Mouse (Mus musculus) monocyte, adult 5-6 weeks (primary cell): ENCODE measurements around the gene Rnf34. TPM values are rescaled to one million over a fixed set of nuclear protein-coding genes. Genes with fewer than 3 reads are reported as not detected.

Experiments
- ATAC-seq: fragments of 153-309, 156-312 bp; replicated peaks from 2 replicates; pipeline ENCODE4 v1.8.0; 2017; ENCODE audit warnings: mild to moderate bottlenecking; ENCODE audit not compliant: low TSS enrichment, insufficient number of reproducible peaks, severe bottlenecking, poor library complexity, low FRiP score
- total RNA-seq: library from RNA; stranded (forward); fragments of 200-1000, 200-491, 200-594 nt; gene quantifications from 3 replicates; pipeline ENCODE4 v1.2.3, GENCODE M21; 2017

The Rnf34 gene
- total RNA-seq, 1 experiment from 2014 or later, result 23.9 TPM

DNA sequence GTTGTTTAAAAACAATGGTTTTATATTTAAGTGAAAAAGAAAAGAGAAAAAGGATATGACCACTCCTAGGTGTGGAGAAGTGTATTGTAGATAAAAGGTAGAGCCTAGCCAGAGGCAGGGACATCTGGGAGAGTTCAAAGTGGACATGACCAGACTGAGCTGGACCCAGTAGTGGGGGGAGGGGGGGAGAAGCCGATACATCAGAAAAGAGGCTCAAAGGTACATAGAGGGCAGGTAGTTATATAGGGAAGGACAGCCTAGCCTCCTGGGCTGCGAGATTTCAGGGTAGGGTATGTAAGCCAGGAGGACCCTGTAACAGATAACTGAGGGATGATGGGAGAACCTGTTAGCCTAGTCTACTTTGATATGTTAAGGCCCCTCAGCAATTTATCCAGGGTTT lies 2.8 kb downstream of the Rnf34 start:
- no peak for ATAC-seq

GRCm38 (mm10) chr5:122855858-122856257 lies 6.0 kb downstream of the Rnf34 start:
- ATAC-seq, result no peak

DNA sequence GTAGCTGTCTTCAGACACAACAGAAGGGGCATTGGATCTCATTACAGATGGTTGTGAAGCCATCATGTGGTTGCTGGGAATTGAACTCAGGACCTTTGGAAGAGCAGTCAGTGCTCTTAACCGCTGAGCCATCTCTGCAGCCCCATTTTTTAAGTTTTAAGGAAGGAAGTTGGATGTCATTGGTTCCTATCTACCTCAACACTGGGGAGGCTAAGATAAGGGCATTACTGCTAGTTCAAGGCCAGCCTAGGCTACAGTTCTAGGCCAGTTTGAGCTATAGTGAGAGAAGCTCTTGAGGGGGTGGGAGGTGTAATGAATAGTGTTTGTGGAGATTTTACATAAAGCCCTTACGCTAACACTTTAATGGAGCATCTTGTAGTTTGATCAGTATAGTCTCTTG lies 13.2 kb downstream of the Rnf34 start:
- ATAC-seq, result no peak

DNA sequence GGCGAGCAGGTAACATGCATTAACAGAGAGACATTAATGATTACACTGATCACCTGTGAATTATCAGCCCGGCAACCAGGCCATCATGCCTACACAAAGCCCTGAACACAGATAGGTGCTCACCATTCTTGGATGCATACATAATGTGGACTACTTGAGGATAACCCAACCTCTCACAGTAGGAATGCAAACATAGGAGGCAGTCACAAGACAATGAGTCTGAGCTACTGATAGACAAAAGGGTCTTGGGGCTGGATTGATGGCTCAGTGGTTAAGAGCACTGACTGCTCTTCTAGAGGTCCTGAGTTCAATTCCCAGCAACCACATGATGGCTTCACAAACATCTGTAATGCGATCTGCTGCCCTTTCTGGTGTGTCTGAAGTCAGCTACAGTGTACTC lies 22.8 kb downstream of the Rnf34 start:
- ATAC-seq, result no peak

DNA sequence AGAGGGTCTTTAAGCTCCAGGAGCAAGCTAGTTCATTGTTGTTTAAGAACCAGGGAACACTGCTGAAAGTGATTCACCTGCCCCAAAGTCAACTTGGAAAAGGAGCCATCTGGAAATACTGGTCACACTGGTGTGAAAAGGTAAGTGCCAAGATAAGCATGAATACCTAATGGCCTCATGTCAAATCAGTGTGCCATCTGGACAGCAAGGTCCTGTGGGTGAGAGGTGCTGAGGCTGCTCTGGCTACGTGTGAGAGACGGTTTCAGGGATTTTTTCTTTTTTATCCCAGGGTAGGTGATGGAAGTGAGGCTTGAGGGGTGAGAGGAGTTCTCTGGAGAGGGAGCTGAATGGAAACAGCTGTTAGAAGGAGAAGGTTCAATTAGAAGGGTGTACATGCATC lies 23.7 kb downstream of the Rnf34 start:
- ATAC-seq, result no peak

- no peak for ATAC-seq
These were observed 24.5 kb downstream of the Rnf34 start for GRCm38 (mm10) chr5:122874359-122874758.

DNA sequence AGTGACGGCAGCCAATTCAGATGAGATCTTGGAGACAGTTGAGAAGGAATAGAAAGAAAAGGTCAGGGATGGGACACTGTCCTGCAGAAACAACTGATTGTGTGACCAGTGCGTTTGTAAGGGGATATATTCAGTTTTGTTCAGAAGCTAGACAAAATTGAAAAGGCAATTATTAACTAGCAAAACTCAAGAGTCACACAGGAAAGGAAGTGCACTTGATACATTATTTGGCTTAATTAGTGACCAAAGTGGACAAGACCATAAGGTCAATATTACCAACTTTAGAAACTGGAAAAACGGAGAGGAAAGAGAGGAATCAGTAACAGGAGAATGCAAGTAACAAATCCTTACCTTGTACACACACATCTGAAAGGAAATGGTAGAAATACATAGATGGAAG lies 26.8 kb downstream of the Rnf34 start:
- ATAC-seq, result no peak

DNA sequence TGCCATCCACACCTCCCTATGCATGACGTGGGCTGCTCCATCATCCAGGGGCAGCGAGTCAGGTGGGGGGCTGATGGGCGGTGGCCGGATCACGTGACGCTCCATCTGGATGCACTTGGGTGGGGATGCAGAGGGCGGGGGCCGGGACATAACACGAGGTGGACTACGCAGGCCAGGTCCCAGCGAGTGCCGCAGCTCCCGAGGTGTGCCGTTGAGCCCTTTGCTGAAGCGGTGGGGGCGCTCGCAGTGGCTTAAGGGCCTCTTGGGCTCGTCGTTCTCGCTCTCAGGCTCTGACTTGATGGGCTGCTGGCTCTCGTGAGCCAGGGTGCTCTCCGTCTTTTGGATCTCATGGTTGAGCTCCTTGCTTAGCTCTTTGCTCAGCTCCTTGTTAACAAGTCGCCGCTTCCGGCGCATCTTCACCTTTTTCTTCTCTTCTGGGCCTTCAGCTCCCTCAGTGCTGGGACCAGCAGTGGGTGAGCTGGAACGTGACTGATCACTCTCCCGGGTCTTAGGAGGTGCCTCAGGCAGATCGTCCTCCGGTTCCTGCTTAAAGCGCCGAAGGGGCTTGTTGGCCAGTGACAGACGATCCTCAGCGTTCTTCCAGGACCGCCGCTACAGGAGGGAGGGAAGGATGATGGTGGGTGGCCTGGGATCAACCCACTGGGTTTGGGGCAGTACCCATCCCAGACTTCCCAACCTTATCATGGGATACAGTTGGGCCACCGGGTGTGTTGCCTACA lies 30.6 kb downstream of the Rnf34 start:
- no peak for ATAC-seq

GRCm38 (mm10) chr5:122881313-122881712 lies 31.5 kb downstream of the Rnf34 start:
- ATAC-seq, result peak; percentile 64

- no peak for ATAC-seq
These were observed 32.6 kb downstream of the Rnf34 start for GRCm38 (mm10) chr5:122882256-122883050.

GRCm38 (mm10) chr5:122883237-122883636 lies 33.4 kb downstream of the Rnf34 start:
- no peak for ATAC-seq

DNA sequence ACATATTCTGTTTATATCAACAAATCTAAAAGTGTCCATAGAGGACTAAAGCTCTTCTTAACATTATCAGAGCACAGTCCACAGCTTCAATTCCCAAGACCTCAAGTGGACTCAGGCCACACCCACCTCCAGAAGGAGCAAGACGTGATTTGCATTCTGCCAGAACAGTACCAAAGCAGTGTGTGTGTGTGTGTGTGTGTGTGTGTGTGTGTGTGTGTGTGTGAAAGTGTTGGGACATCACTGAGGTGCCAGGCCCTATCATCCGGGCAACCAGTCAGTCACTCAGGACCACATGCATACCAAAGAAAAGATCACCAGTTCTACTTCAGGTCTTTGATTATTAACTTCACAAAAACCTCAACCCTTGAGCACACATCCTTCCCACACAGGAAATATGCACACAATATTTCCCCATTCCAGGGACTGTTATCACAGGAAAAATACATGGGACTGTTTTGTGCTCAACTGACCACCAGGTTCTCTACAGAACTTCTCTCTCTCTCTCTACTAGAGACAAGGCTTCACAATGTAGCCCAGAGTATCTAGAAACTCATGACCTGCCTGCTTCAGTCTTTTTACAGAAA lies 33.9 kb downstream of the Rnf34 start:
- no peak for ATAC-seq

DNA sequence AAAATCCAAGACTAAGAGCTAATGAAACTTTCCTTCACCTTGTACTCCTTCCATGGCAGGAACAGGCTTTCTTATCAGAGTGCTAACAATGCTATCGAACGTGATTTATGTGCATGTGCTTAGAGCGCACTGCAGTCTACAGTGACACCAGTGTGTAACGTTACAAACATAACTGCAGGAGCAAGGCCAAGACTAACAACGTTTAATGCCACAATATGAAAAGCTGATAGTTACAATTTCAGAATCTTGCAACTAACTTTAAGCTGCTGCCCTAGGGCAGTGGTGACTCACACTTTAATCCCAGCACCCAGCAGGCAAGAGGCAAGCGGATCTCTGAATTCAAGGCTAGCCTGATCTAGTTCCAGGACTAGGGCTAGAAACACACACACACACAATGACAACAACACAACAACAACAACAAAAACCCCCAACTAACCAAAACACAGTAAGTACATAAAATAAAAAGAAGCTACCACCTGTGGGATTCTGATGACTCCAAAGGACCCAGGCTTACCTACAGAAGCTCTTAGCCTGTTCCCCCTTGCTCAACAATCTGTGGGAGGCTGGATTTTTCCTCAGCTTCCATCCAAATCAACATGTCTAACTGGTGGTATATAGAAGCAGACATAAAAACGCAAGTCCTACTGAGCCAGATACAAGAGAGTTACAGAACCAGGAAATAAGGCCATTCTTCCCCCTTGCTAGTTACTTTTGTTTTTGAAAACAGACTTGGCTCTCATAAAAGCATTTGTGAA lies 34.9 kb downstream of the Rnf34 start:
- no peak for ATAC-seq

DNA sequence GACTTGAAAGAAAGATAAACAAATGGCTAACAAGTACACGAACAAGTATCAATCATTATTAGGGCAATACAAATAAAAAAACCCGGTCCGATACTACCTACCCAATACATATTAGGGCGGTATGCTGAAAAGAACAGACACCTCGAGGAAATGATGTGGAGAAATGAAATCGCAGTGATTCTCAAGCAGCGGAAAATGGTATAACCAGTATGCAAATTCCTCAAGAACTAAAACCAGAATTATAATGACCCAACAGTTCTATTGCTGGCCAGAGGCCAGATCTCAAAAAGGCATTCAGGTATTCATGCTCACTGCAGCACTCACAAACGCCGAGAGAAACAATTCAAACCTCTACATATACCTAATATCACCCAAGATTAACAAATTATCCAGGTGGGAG lies 37.2 kb downstream of the Rnf34 start:
- ATAC-seq, result no peak

GRCm38 (mm10) chr5:122887926-122888611 lies 38.2 kb downstream of the Rnf34 start:
- no peak for ATAC-seq

DNA sequence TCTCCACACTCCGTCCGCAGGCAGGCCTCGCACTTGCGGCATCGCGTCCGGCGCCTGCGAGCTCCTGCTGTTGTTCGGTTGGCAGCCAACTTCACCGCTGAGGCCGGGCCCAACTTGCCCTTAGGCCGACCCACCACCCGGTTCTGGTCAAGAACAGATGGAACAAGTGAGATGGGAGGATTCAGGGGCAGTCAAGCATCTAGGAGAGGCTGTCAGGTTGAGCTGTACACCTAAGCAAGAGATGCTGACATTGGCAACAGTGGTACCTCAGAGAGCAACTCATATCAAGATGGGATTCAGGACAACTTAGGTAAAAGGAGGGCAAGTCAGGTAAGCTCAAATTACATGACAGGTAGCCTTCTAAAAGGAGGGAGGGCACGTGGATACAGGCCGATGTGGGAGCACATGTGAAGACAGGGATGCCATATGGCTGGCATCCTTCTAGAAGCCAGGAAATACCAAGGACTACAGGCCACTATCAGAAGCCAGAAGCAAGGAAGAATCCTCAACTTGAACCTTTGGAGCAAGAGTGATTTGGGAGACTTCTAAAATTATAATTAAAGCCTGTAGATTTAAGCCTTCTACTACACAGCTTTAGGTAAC lies 38.9 kb downstream of the Rnf34 start:
- ATAC-seq, result no peak

- ATAC-seq, result no peak
These were observed 40.5 kb downstream of the Rnf34 start for GRCm38 (mm10) chr5:122890396-122890795.

DNA sequence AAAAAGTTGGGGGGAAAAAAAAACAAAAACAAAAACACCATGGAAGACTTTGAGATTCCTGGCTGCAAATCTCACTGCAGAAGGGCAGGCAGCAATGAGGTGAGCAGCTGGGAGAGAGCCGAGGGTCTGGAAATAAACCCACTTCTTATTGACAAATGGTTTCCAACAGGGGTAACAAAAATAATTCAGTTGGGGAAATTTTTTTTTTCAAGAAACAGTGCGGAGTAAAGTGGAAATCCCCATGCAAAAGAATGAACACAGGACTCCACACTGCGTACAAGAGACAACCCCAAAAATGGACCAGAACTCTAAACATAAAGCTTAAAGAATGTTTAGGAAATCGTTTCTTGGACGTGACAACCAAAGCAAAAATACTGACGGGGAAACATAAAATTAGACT lies 43.4 kb downstream of the Rnf34 start:
- no peak for ATAC-seq
